Mouse (Mus musculus) heart, embryonic 10.5 days (tissue): ENCODE results near the gene Akap7. TPM values are rescaled to one million over a fixed set of nuclear protein-coding genes. Genes with fewer than 3 reads are reported as not detected.
"Not testable (repeated sequence)": the region's sequence is repeated elsewhere in the genome, so short reads cannot be mapped to it uniquely, and the experiment has no call there.

Experiments
- DNase-seq: peaks from one replicate; pipeline ENCODE4 v3.0.0-alpha.2; 2017; ENCODE audit warnings: low spot score
- H3K27ac ChIP-seq: fragments of 300-500 bp; sonication (generic); 2 replicates; pipeline ENCODE4 v1.5.1; 2016; ENCODE audit warnings: mild to moderate bottlenecking
- H3K27me3 ChIP-seq: fragments of 300-500 bp; sonication (generic); 2 replicates; pipeline ENCODE4 v1.6.1; 2016; ENCODE audit warnings: mild to moderate bottlenecking; ENCODE audit not compliant: poor library complexity, insufficient read depth, severe bottlenecking
- H3K36me3 ChIP-seq: fragments of 300-500 bp; sonication (generic); 2 replicates; pipeline ENCODE4 v1.6.1; 2016; ENCODE audit warnings: mild to moderate bottlenecking, moderate library complexity
- H3K4me1 ChIP-seq: fragments of 300-500 bp; sonication (generic); 2 replicates; pipeline ENCODE4 v1.6.1; 2016; ENCODE audit warnings: mild to moderate bottlenecking
- H3K4me3 ChIP-seq: fragments of 300-500 bp; sonication (generic); 2 replicates; pipeline ENCODE4 v1.5.1; 2016; ENCODE audit warnings: mild to moderate bottlenecking, moderate library complexity
- H3K9me3 ChIP-seq: fragments of 300-500 bp; sonication (generic); 2 replicates; pipeline ENCODE4 v1.6.1; 2016; ENCODE audit warnings: mild to moderate bottlenecking, moderate library complexity
- WGBS: fragments of 180-500 bp; shearing (Covaris S2); methylation state at CpG from one replicate; pipeline ENCODE4 v1.1.7; 2016; 5-methylcytosine and 5-hydroxymethylcytosine counted together
- polyA plus RNA-seq: library from polyadenylated mRNA; unstranded; fragments of >200 nt; fragmentation: Nextera tagmentation; extraction: Ambion mirVana; gene quantifications from 2 replicates; pipeline ENCODE4 v1.2.1, GENCODE M21; 2016

Gene Akap7
- polyA plus RNA-seq, 1 experiment from 2014 or later: 18.4 TPM

DNA sequence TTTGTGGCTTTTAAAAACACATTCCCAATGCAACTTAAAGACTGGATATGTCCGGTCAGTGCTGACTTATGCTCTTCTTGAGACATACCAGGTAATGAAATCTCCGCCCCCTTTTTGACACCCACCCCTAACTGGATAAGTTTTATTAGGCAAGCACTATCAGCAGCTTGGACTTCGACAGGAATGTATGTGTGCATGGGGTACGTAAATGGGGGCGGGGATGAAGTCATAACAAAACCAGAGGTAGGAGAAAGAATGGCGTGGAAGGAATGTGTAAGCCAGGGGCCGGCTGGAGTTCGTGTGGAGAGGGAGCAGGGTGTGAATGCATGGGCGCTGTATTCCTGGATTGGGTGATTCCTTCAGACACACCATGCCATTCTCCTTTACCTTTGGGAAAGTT lies 109.6 kb downstream of the Akap7 start:
- peak overlapping the region; percentile 33 for H3K4me3 ChIP-seq
- peaks cover 22% of the 10 kb centered on the region for H3K4me1 ChIP-seq

DNA sequence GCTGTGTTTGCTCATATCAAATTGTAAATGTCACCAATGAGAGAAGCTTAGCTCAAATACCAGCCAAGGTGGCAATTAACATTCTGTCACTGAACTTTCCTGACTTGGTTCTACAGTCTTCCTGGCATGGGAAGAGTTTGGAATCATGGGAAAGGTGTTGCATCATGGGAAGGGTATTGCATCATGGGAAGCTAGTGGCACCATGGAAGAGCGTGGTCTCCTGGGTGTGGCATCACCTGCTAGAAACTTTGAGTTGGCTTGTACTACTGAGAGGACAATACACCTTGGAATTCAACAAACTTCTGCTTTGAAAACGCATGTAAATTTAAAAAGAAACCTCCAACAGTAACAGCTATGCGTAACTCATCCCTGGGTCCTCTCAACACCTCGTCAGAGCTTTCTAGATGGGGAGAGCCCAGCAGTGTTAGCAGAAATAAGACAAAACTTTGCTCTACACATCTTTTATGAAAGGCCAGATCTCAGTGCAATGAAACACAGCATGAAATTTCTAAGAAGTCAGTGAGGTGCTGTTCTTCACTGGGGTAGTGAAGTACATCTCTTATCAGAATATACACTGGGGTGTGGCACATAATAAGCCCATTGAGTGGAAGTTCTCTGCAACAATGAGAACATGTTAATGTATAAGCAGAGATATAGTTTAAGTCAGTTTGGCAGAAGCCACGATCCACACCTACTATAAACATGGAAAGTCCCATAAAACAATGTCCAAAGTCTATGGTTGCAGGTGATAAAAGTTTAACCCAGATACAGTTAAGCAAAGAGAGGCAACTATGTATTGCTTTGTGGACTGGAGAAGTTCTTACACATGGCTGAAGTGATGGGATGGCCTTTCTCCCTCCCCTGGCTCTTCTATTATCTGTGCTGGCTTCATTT lies 115.2 kb downstream of the Akap7 start:
- no peaks in the 10 kb centered on the region; the same call in 1 of the 2 replicates for H3K4me1 ChIP-seq
- no peak for DNase-seq
- 86% methylated on average over 5 of the region's 5 CpGs for WGBS

More for the DNA sequence above, 109.6 kb downstream of the Akap7 start:
- H3K27ac ChIP-seq: peak overlapping the region; percentile 63; the same call in 1 of the 2 replicates
- H3K27me3 ChIP-seq: no peaks in the 10 kb centered on the region
- 50% methylated on average over 9 of the region's 9 CpGs for WGBS
- DNase-seq: no peak
- H3K36me3 ChIP-seq: no peaks in the 10 kb centered on the region
- no peaks in the 10 kb centered on the region for H3K9me3 ChIP-seq

DNA sequence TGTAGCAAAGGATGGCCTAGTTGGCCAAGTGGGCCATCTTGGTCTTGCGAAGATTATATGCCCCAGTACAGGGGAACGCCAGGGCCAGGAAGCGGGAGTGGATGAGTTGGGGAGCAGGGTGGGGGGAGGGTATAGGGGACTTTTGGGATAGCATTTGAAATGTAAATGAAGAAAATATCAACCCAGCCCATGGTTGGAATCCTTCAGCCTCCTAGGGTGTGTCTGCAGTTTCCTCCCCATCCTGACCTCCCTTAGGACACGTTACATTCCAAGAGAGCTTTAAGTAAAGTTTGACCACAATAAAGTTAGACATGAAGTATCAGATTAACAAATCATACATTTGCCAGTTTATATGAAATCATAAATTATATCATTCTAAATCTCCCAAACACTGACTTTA lies 116.5 kb downstream of the Akap7 start:
- no peak overlapping the region for H3K27ac ChIP-seq
- no peak for DNase-seq

More for the DNA sequence above, 115.2 kb downstream of the Akap7 start:
- H3K4me3 ChIP-seq: no peak overlapping the region
- H3K36me3 ChIP-seq: no peaks in the 10 kb centered on the region
- H3K27me3 ChIP-seq: no peaks in the 10 kb centered on the region
- H3K9me3 ChIP-seq: no peaks in the 10 kb centered on the region
- H3K27ac ChIP-seq: no peak overlapping the region

DNA sequence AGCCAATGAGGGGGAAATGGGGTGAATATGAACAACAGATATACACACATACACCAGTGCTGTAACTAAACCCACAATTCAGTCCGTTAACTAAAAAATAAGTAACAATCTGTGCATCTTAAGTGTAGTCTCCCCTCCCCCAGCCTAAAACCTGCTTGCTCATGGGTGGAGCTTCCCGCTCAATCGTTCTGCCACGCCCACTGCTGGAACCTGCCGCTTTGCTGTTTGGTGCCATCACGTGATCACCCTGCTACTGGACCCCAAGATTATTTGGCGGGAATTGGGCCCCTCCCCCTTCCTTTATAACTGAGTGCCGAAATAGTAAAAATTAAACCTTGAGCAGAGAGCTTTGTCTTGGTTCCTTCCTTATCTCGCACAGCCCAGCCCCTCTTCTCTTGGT lies 121.4 kb downstream of the Akap7 start:
- not testable (repeated sequence) for H3K4me1 ChIP-seq, H3K27me3 ChIP-seq, H3K36me3 ChIP-seq, H3K27ac ChIP-seq, H3K4me3 ChIP-seq, DNase-seq, H3K9me3 ChIP-seq
- WGBS: 42% methylated on average over 9 of the region's 9 CpGs

More for the DNA sequence above, 116.5 kb downstream of the Akap7 start:
- H3K4me1 ChIP-seq: no peaks in the 10 kb centered on the region
- no peaks in the 10 kb centered on the region for H3K9me3 ChIP-seq
- 91% methylated on average over 4 of the region's 4 CpGs for WGBS
- H3K36me3 ChIP-seq: no peaks in the 10 kb centered on the region
- no peak overlapping the region for H3K4me3 ChIP-seq
- no peaks in the 10 kb centered on the region for H3K27me3 ChIP-seq

- H3K9me3 ChIP-seq: no peaks in the 10 kb centered on the region
- 88% methylated on average over 4 of the region's 4 CpGs for WGBS
- H3K27me3 ChIP-seq: no peaks in the 10 kb centered on the region
- no peak overlapping the region for H3K27ac ChIP-seq
- H3K4me1 ChIP-seq: no peaks in the 10 kb centered on the region
- no peaks in the 10 kb centered on the region for H3K36me3 ChIP-seq
- no peak overlapping the region for H3K4me3 ChIP-seq
- no peak for DNase-seq
These were observed 122.0 kb downstream of the Akap7 start for GRCm38 (mm10) chr10:25185691-25186090.

- Histone ChIP-seq H3K9me3 (no peaks in the 10 kb centered on the region), H3K4me3 (no peak overlapping the region), H3K4me1 (no peaks in the 10 kb centered on the region), H3K27ac (no peak overlapping the region), H3K36me3 (no peaks in the 10 kb centered on the region), H3K27me3 (no peaks in the 10 kb centered on the region)
- WGBS: 80% methylated on average over 10 of the region's 10 CpGs
- DNase-seq: no peak
These were observed 122.7 kb downstream of the Akap7 start for GRCm38 (mm10) chr10:25184819-25185603.

GRCm38 (mm10) chr10:25183271-25183670 lies 124.4 kb downstream of the Akap7 start:
- H3K27me3 ChIP-seq: no peaks in the 10 kb centered on the region
- WGBS: 90% methylated on average over 6 of the region's 6 CpGs
- no peaks in the 10 kb centered on the region for H3K36me3 ChIP-seq
- H3K4me3 ChIP-seq: no peak overlapping the region
- no peak overlapping the region for H3K27ac ChIP-seq
- no peak for DNase-seq
- H3K9me3 ChIP-seq: no peaks in the 10 kb centered on the region
- peaks cover 5% of the 10 kb centered on the region; the same call in 1 of the 2 replicates for H3K4me1 ChIP-seq

GRCm38 (mm10) chr10:25179030-25179429 lies 128.6 kb downstream of the Akap7 start:
- Histone ChIP-seq H3K4me3 (no peak overlapping the region), H3K36me3 (no peaks in the 10 kb centered on the region), H3K27ac (no peak overlapping the region), H3K9me3 (no peaks in the 10 kb centered on the region), H3K27me3 (no peaks in the 10 kb centered on the region), H3K4me1 (peaks cover 9% of the 10 kb centered on the region; the same call in 1 of the 2 replicates)
- DNase-seq: no peak
- WGBS: 63% methylated on average over 4 of the region's 4 CpGs

DNA sequence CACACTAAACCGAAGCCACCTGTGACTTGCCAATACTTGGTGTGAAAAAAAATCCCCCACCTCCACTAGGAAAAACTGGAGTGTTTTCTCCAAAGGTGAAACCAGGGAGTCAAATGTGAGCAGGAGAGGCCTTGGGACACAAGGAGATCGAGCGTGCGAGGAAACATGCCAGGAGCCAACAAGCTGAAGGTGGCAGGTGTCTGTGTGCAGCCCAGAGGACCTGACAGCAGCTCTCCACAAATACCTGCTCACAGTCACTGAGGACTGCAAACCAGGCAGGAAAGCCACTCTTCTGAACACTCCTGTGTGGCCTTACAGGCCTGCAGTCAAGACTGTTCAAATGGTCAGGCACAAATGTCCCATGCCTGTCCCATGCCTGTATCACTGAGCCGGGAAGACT lies 130.4 kb downstream of the Akap7 start:
- DNase-seq: no peak
- Histone ChIP-seq H3K27ac (no peak overlapping the region), H3K4me1 (peaks cover 9% of the 10 kb centered on the region; the same call in 1 of the 2 replicates), H3K36me3 (no peaks in the 10 kb centered on the region), H3K27me3 (no peaks in the 10 kb centered on the region), H3K4me3 (no peak overlapping the region), H3K9me3 (no peaks in the 10 kb centered on the region)
- 90% methylated on average over 5 of the region's 5 CpGs for WGBS

DNA sequence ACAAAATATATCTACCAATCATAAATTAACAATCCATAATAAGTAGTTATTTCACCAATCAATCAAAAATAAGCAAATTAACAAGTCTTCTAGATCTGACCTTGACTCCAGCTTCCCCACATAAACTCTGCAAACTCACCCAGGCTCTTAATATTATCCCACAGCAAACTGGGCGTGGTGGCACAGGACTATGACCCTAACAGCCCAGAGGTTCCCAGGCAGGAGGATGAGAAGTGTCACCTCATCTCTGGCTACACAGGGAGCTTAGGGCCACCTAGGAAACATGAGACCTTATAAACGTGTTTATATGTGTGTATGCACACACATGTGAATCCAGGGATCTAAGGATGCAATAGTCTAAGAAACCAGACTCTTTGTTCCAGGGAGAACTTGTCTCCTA lies 132.8 kb downstream of the Akap7 start:
- WGBS: 72% methylated on average over 2 of the region's 2 CpGs
- Histone ChIP-seq H3K36me3 (no peaks in the 10 kb centered on the region), H3K4me1 (peaks cover 9% of the 10 kb centered on the region; the same call in 1 of the 2 replicates), H3K4me3 (no peak overlapping the region), H3K27ac (no peak overlapping the region), H3K9me3 (no peaks in the 10 kb centered on the region), H3K27me3 (no peaks in the 10 kb centered on the region)
- DNase-seq: no peak

GRCm38 (mm10) chr10:25167365-25168194 lies 140.1 kb downstream of the Akap7 start:
- no peak overlapping the region for H3K27ac ChIP-seq
- H3K9me3 ChIP-seq: no peaks in the 10 kb centered on the region
- no peak overlapping the region for H3K4me3 ChIP-seq
- DNase-seq: no peak
- no peaks in the 10 kb centered on the region for H3K36me3 ChIP-seq
- no peaks in the 10 kb centered on the region for H3K27me3 ChIP-seq
- peaks cover 9% of the 10 kb centered on the region; the same call in 1 of the 2 replicates for H3K4me1 ChIP-seq
- WGBS: 61% methylated on average over 6 of the region's 6 CpGs

DNA sequence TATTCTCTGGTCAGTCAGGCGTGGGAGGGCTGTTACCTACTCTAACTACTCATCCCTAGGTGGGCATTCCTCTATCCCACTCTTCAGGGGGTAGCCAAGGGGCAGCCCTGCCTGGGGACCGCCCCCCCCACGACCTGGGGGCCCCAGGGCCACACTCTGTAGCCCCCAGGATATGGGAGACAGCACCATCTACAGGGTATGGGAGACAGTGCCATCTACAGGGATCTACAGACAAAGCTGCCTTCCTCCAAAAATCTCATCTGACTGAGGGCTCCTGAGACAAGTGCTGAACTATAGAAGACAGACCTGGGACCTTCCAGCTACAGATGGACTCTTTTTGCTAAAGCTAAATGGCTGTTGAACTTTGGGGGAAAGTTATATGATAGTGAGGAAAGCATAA lies 144.2 kb downstream of the Akap7 start:
- peak; percentile 59 for DNase-seq
- H3K36me3 ChIP-seq, H3K4me3 ChIP-seq, H3K27me3 ChIP-seq, H3K9me3 ChIP-seq, H3K4me1 ChIP-seq, H3K27ac ChIP-seq: not testable (repeated sequence)
- 32% methylated on average over 3 of the region's 3 CpGs for WGBS
